Mouse (Mus musculus) E14TG2a.4 (cell line): Measurements from ENCODE around the gene Rpgrip1.

Experiments
- CTCF ChIP-seq: conservative IDR thresholded peaks from 2 replicates; pipeline ENCODE4 v1.5.1; 2014; ENCODE audit warnings: low read length
- POU5F1 ChIP-seq: IDR thresholded peaks from 2 replicates; pipeline ENCODE4 v1.6.1; 2014; ENCODE audit warnings: low read length, borderline replicate concordance

- TF ChIP-seq CTCF, result no peak
- TF ChIP-seq POU5F1, result no peak
Observed at GRCm38 (mm10) chr14:52108025-52108424, 2.5 kb upstream of the Rpgrip1 start.
